Mouse (Mus musculus): ENCODE measurements around the gene Fem1a. TPM values are rescaled to one million over a fixed set of nuclear protein-coding genes. Genes with fewer than 3 reads are reported as not detected.
A peak's percentile ranks its signal among the peaks of the same experiment; 100 is the strongest.

The Fem1a gene
- polyA plus RNA-seq, 1 experiment from 2014 or later: 17.2 TPM

- H3K27me3 ChIP-seq: no peaks in the 10 kb centered on the region
- POLR2A ChIA-PET: interaction anchor here (0.9 to 3.6 kb wide), 4 partner anchors 9 to 22 kb away, joined by 3 to 11 read pairs (median 6); no protein-coding TSS in a partner anchor
- in situ Hi-C loops (cut with MboI; ENCODE audit: low pct_unique_long_range_greater_than_20kb): no loop called here
- no peak for TF ChIP-seq CTCF (IDR thresholded peaks at IDR 0.05)
- CTCF ChIA-PET: interaction anchor here (1.0 to 2.1 kb wide), 4 partner anchors 11 to 19 kb away, joined by 3 to 6 read pairs (median 4); no protein-coding TSS in a partner anchor
- ATAC-seq (peak; percentile 24), DNase-seq (ENCODE audit: low read depth, low spot score) (no peak)
Observed at GRCm38 (mm10) chr17:56289371-56290331, 33.0 kb downstream of the Fem1a start.

- in situ Hi-C loops (cut with MboI; ENCODE audit: low pct_unique_long_range_greater_than_20kb): no loop called here
- no peak for DNase-seq (ENCODE audit: low read depth, low spot score)
- ChIA-PET POLR2A (interaction anchor here (0.7 to 3.6 kb wide), 8 partner anchors 10 to 245 kb away, joined by 3 to 11 read pairs (median 4); partner anchors contain the start of gene Arrdc5), CTCF (interaction anchor here (0.8 to 4.3 kb wide), 15 partner anchors 10 to 63 kb away, joined by 3 to 18 read pairs (median 4); partner anchors contain the start of genes Arrdc5 and Uhrf1)
- H3K27me3 ChIP-seq: no peaks in the 10 kb centered on the region
- ATAC-seq: peak; percentile 74
- TF ChIP-seq CTCF (IDR thresholded peaks at IDR 0.05): no peak
Observed at GRCm38 (mm10) chr17:56290388-56291170, 34.0 kb downstream of the Fem1a start.

GRCm38 (mm10) chr17:56291171-56291511, 34.5 kb downstream of the Fem1a start:
- CTCF ChIA-PET: interaction anchor here (0.8 to 4.3 kb wide), 15 partner anchors 9 to 62 kb away, joined by 3 to 18 read pairs (median 4); partner anchors contain the start of genes Arrdc5 and Uhrf1
- peak; percentile 99 for TF ChIP-seq CTCF (IDR thresholded peaks at IDR 0.05)
- POLR2A ChIA-PET: interaction anchor here (0.7 to 3.6 kb wide), 8 partner anchors 9 to 245 kb away, joined by 3 to 11 read pairs (median 4); partner anchors contain the start of genes Arrdc5 and Uhrf1
- DNase-seq (ENCODE audit: low read depth, low spot score) (no peak), ATAC-seq (peak; percentile 89)
- in situ Hi-C loops (cut with MboI; ENCODE audit: low pct_unique_long_range_greater_than_20kb): no loop called here
- H3K27me3 ChIP-seq: no peaks in the 10 kb centered on the region

- CTCF ChIA-PET: interaction anchor here (0.7 to 4.3 kb wide), 11 partner anchors 13 to 62 kb away, joined by 3 to 18 read pairs (median 5); no protein-coding TSS in a partner anchor
- POLR2A ChIA-PET: interaction anchor here (0.7 to 3.6 kb wide), 5 partner anchors 8 to 60 kb away, joined by 3 to 11 read pairs (median 5); partner anchors contain the start of genes Arrdc5 and Uhrf1
- in situ Hi-C loops (cut with MboI; ENCODE audit: low pct_unique_long_range_greater_than_20kb): no loop called here
- no peaks in the 10 kb centered on the region for H3K27me3 ChIP-seq
- DNase-seq (ENCODE audit: low read depth, low spot score) (no peak), ATAC-seq (no peak)
- TF ChIP-seq CTCF (IDR thresholded peaks at IDR 0.05): no peak
Observed at GRCm38 (mm10) chr17:56291826-56292475, 35.3 kb downstream of the Fem1a start.

GRCm38 (mm10) chr17:56292531-56293222, 36.1 kb downstream of the Fem1a start, which contains the start of gene Plin3:
Gene Plin3 (minus strand): TSS chr17:56292873.
- DNase-seq (ENCODE audit: low read depth, low spot score): no peak
- ChIA-PET CTCF (interaction anchor here (1.1 to 4.3 kb wide), 3 partner anchors 14 to 57 kb away, joined by 4 to 18 read pairs (median 5); no protein-coding TSS in a partner anchor), POLR2A (interaction anchor here (1.7 kb wide), 1 partner anchor 10 kb away, joined by 6 read pairs; the partner anchor contains the start of gene Uhrf1)
- H3K27me3 ChIP-seq: no peaks in the 10 kb centered on the region
- TF ChIP-seq CTCF (IDR thresholded peaks at IDR 0.05): no peak
- in situ Hi-C loops (cut with MboI; ENCODE audit: low pct_unique_long_range_greater_than_20kb): no loop called here
- ATAC-seq: no peak

GRCm38 (mm10) chr17:56293291-56293690, 36.7 kb downstream of the Fem1a start:
- in situ Hi-C loops (cut with MboI; ENCODE audit: low pct_unique_long_range_greater_than_20kb): no loop called here
- no peak for ATAC-seq
- no peak for TF ChIP-seq CTCF (IDR thresholded peaks at IDR 0.05)
- POLR2A ChIA-PET: no interaction called here
- no peak for DNase-seq (ENCODE audit: low read depth, low spot score)
- CTCF ChIA-PET: interaction anchor here (1.0 to 4.3 kb wide), 4 partner anchors 14 to 57 kb away, joined by 3 to 18 read pairs (median 4); partner anchors contain the start of gene Kdm4b
- H3K27me3 ChIP-seq: no peaks in the 10 kb centered on the region

- in situ Hi-C loops (cut with MboI; ENCODE audit: low pct_unique_long_range_greater_than_20kb): no loop called here
- CTCF ChIA-PET: interaction anchor here (1.0 to 4.3 kb wide), 3 partner anchors 20 to 56 kb away, joined by 3 to 18 read pairs (median 3); partner anchors contain the start of gene Kdm4b
- POLR2A ChIA-PET: no interaction called here
- TF ChIP-seq CTCF (IDR thresholded peaks at IDR 0.05): no peak
- no peaks in the 10 kb centered on the region for H3K27me3 ChIP-seq
- DNase-seq (ENCODE audit: low read depth, low spot score) (no peak), ATAC-seq (no peak)
Observed at GRCm38 (mm10) chr17:56294241-56294640, 37.6 kb downstream of the Fem1a start.

GRCm38 (mm10) chr17:56296201-56296600, 39.6 kb downstream of the Fem1a start:
- CTCF ChIA-PET: interaction anchor here (1.3 kb wide), 1 partner anchor 54 kb away, joined by 3 read pairs; no protein-coding TSS in a partner anchor

GRCm38 (mm10) chr17:56298238-56298637, 41.6 kb downstream of the Fem1a start:
- no peaks in the 10 kb centered on the region for H3K27me3 ChIP-seq
- TF ChIP-seq CTCF (IDR thresholded peaks at IDR 0.05): no peak
- ChIA-PET CTCF (interaction anchor here (1.0 kb wide), 1 partner anchor 16 kb away, joined by 3 read pairs; no protein-coding TSS in a partner anchor), POLR2A (no interaction called here)
- in situ Hi-C loops (cut with MboI; ENCODE audit: low pct_unique_long_range_greater_than_20kb): no loop called here
- DNase-seq (ENCODE audit: low read depth, low spot score) (no peak), ATAC-seq (no peak)

More at GRCm38 (mm10) chr17:56296201-56296600, 39.6 kb downstream of the Fem1a start:
- ATAC-seq (no peak), DNase-seq (ENCODE audit: low read depth, low spot score) (no peak)
- in situ Hi-C loops (cut with MboI; ENCODE audit: low pct_unique_long_range_greater_than_20kb): no loop called here
- H3K27me3 ChIP-seq: no peaks in the 10 kb centered on the region
- POLR2A ChIA-PET: no interaction called here
- TF ChIP-seq CTCF (IDR thresholded peaks at IDR 0.05): no peak
